Mouse (Mus musculus): ENCODE results near the gene Abcd4. TPM values are rescaled to one million over a fixed set of nuclear protein-coding genes. Genes with fewer than 3 reads are reported as not detected.

The Abcd4 gene
- total RNA-seq, 1 experiment = 26.9 TPM

- DNase-seq (ENCODE audit: low read depth, low spot score) = peak; percentile 85
- TF ChIP-seq MAFK (IDR thresholded peaks at IDR 0.05; ENCODE audit: insufficient read depth, low read depth, low read length) (no peak), ZC3H11A (IDR thresholded peaks at IDR 0.05; ENCODE audit: borderline replicate concordance, low read depth, low read length) (peak; percentile 56; the same call in 1 of the 2 replicates), ZNF384 (IDR thresholded peaks at IDR 0.05; ENCODE audit: low read depth, low read length) (0 out of 2 replicates have a peak, but pooled peaks have one; percentile 53), CHD2 (IDR thresholded peaks at IDR 0.05; ENCODE audit: low read depth, low read length) (no peak), HCFC1 (IDR thresholded peaks at IDR 0.05; ENCODE audit: borderline replicate concordance, insufficient read depth, low read length) (no peak)
- H3K9ac ChIP-seq (ENCODE audit: insufficient read depth, low read depth, low read length, poor library complexity, severe bottlenecking) = peak overlapping the region; percentile 36
- no peaks in the 10 kb centered on the region for H3K9me3 ChIP-seq (ENCODE audit: control insufficient read depth, insufficient read depth, low read depth, low read length)
- peaks cover 0 to 20% of the 10 kb centered on the region in 2 experiments; a peak in 1 of 4 replicates for H3K4me1 ChIP-seq (ENCODE audit: control insufficient read depth in 2 of 2, insufficient read depth in 2 of 2, low read length in 2 of 2, poor library complexity in 1 of 2)
- in situ Hi-C loops (cut with MboI; ENCODE audit: low sequenced_read_pairs in 2 of 2, unreplicated experiment in 2 of 2) = no loop called here
- H3K27ac ChIP-seq (ENCODE audit: insufficient read depth, low read depth, low read length, poor library complexity, severe bottlenecking) = no peak overlapping the region
- no peaks in the 10 kb centered on the region for H3K36me3 ChIP-seq (ENCODE audit: control insufficient read depth, insufficient read depth, low read length, poor library complexity, severe bottlenecking)
- peak overlapping the region; percentile 58 to 70 for H3K4me3 ChIP-seq (ENCODE audit: insufficient read depth in 1 of 2, low read depth in 1 of 2, low read length in 2 of 2, poor library complexity in 1 of 2, severe bottlenecking in 1 of 2)
Observed at GRCm38 (mm10) chr12:84589825-84590761, 27.1 kb downstream of the Abcd4 start.

GRCm38 (mm10) chr12:84581285-84581684, 35.9 kb downstream of the Abcd4 start:
- Histone ChIP-seq H3K9ac (ENCODE audit: insufficient read depth, low read depth, low read length, poor library complexity, severe bottlenecking) (no peak overlapping the region), H3K36me3 (ENCODE audit: control insufficient read depth, insufficient read depth, low read length, poor library complexity, severe bottlenecking) (no peaks in the 10 kb centered on the region), H3K27ac (ENCODE audit: insufficient read depth, low read depth, low read length, poor library complexity, severe bottlenecking) (no peak overlapping the region), H3K4me3 (ENCODE audit: insufficient read depth in 1 of 2, low read depth in 1 of 2, low read length in 2 of 2, poor library complexity in 1 of 2, severe bottlenecking in 1 of 2) (no peak overlapping the region), H3K4me1 (ENCODE audit: control insufficient read depth in 2 of 2, insufficient read depth in 2 of 2, low read length in 2 of 2, poor library complexity in 1 of 2) (peaks cover 0 to 4% of the 10 kb centered on the region in 2 experiments; a peak in 1 of 4 replicates), H3K9me3 (ENCODE audit: control insufficient read depth, insufficient read depth, low read depth, low read length) (no peaks in the 10 kb centered on the region)
- in situ Hi-C loops (cut with MboI; ENCODE audit: low sequenced_read_pairs in 2 of 2, unreplicated experiment in 2 of 2) = no loop called here
- TF ChIP-seq ZC3H11A (IDR thresholded peaks at IDR 0.05; ENCODE audit: borderline replicate concordance, low read depth, low read length) (no peak), ZNF384 (IDR thresholded peaks at IDR 0.05; ENCODE audit: low read depth, low read length) (peak; percentile 76; the same call in 1 of the 2 replicates)
- no peak for DNase-seq (ENCODE audit: low read depth, low spot score)

- no peak for TF ChIP-seq HCFC1 (IDR thresholded peaks at IDR 0.05; ENCODE audit: borderline replicate concordance, insufficient read depth, low read length)
- no peak for TF ChIP-seq ZNF384 (IDR thresholded peaks at IDR 0.05; ENCODE audit: low read depth, low read length)
- no peak for TF ChIP-seq CHD2 (IDR thresholded peaks at IDR 0.05; ENCODE audit: low read depth, low read length)
- no peak for TF ChIP-seq ZC3H11A (IDR thresholded peaks at IDR 0.05; ENCODE audit: borderline replicate concordance, low read depth, low read length)
- TF ChIP-seq MAFK (IDR thresholded peaks at IDR 0.05; ENCODE audit: insufficient read depth, low read depth, low read length) = no peak
- Histone ChIP-seq H3K4me1 (ENCODE audit: control insufficient read depth in 2 of 2, insufficient read depth in 2 of 2, low read length in 2 of 2, poor library complexity in 1 of 2) (peaks cover 0 to 4% of the 10 kb centered on the region in 2 experiments; a peak in 1 of 4 replicates), H3K9ac (ENCODE audit: insufficient read depth, low read depth, low read length, poor library complexity, severe bottlenecking) (no peak overlapping the region), H3K9me3 (ENCODE audit: control insufficient read depth, insufficient read depth, low read depth, low read length) (no peaks in the 10 kb centered on the region), H3K36me3 (ENCODE audit: control insufficient read depth, insufficient read depth, low read length, poor library complexity, severe bottlenecking) (no peaks in the 10 kb centered on the region), H3K27ac (ENCODE audit: insufficient read depth, low read depth, low read length, poor library complexity, severe bottlenecking) (no peak overlapping the region), H3K4me3 (ENCODE audit: insufficient read depth in 1 of 2, low read depth in 1 of 2, low read length in 2 of 2, poor library complexity in 1 of 2, severe bottlenecking in 1 of 2) (no peak overlapping the region)
- no peak for DNase-seq (ENCODE audit: low read depth, low spot score)
- in situ Hi-C loops (cut with MboI; ENCODE audit: low sequenced_read_pairs in 2 of 2, unreplicated experiment in 2 of 2) = no loop called here
Observed at GRCm38 (mm10) chr12:84578440-84578770, 38.8 kb downstream of the Abcd4 start.

- no peaks in the 10 kb centered on the region for H3K9me3 ChIP-seq (ENCODE audit: control insufficient read depth, insufficient read depth, low read depth, low read length)
- no peak overlapping the region for H3K9ac ChIP-seq (ENCODE audit: insufficient read depth, low read depth, low read length, poor library complexity, severe bottlenecking)
- no peak overlapping the region for H3K27ac ChIP-seq (ENCODE audit: insufficient read depth, low read depth, low read length, poor library complexity, severe bottlenecking)
- TF ChIP-seq ZNF384 (IDR thresholded peaks at IDR 0.05; ENCODE audit: low read depth, low read length) (no peak), HCFC1 (IDR thresholded peaks at IDR 0.05; ENCODE audit: borderline replicate concordance, insufficient read depth, low read length) (no peak), CHD2 (IDR thresholded peaks at IDR 0.05; ENCODE audit: low read depth, low read length) (no peak), ZC3H11A (IDR thresholded peaks at IDR 0.05; ENCODE audit: borderline replicate concordance, low read depth, low read length) (no peak), MAFK (IDR thresholded peaks at IDR 0.05; ENCODE audit: insufficient read depth, low read depth, low read length) (no peak)
- no peak overlapping the region for H3K4me3 ChIP-seq (ENCODE audit: insufficient read depth in 1 of 2, low read depth in 1 of 2, low read length in 2 of 2, poor library complexity in 1 of 2, severe bottlenecking in 1 of 2)
- in situ Hi-C loops (cut with MboI; ENCODE audit: low sequenced_read_pairs in 2 of 2, unreplicated experiment in 2 of 2) = no loop called here
- peaks cover 0 to 4% of the 10 kb centered on the region in 2 experiments; a peak in 1 of 4 replicates for H3K4me1 ChIP-seq (ENCODE audit: control insufficient read depth in 2 of 2, insufficient read depth in 2 of 2, low read length in 2 of 2, poor library complexity in 1 of 2)
- H3K36me3 ChIP-seq (ENCODE audit: control insufficient read depth, insufficient read depth, low read length, poor library complexity, severe bottlenecking) = no peaks in the 10 kb centered on the region
- no peak for DNase-seq (ENCODE audit: low read depth, low spot score)
Observed at GRCm38 (mm10) chr12:84577768-84578439, 39.3 kb downstream of the Abcd4 start.
